Mouse (Mus musculus) cerebellum, postnatal 10 days (tissue): ENCODE measurements around the gene Leng9.
"Not testable (repeated sequence)": the region's sequence is repeated elsewhere in the genome, so short reads cannot be mapped to it uniquely, and the experiment has no call there.

Experiments
- DNase-seq, 2 experiments: peaks; one replicate each; pipeline ENCODE4 v3.0.0; 2021; ENCODE audit warnings: mixed read lengths in 2 of 2

Leng9 gene

DNA sequence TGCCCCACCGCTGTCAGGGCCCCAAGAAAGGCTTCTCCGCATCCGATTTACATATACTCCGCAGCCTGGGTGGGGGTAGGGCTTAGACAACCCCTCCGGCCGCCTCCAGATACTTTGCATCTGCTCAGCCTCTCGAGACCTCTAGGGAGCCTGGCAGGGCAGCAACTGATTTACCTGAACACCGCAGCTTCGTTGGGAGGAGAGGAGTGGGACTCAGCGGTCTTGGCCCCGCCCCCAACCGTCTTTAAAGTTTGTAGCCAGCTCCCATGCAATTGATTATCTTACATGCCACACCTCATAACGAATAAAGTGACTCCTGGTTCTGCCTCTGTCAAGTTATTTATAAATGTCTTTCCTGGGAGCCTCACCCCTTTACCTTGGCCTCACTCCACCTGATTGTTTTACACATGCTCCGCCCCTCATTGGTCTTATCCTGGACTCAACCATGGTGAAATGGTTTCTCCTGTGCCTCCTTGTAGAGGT lies at the start of gene Leng9:
Gene Leng9 (minus strand): TSS at position 316 of the 483 bp plus-strand sequence.
- peak; percentile 64 to 65 for DNase-seq

DNA sequence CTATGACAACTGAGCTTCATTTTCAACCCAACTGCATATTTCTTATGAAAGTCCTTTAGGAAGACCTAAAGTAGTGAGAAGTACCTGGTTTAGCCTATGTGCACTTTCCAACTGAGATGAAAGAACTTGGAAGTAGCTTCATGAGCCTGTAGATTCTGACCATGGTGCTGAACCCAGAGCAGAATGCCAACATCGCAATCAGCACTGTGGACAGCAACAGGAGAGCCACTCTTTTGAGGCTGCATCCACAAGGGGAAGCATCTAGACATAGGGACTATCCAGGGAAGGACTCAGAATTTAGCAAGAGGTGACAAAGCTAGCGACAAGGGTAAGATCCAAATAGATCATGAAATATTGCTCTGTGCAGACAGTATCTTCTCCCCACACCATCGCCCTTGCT lies 28.3 kb upstream of the Leng9 start:
- no peak for DNase-seq

DNA sequence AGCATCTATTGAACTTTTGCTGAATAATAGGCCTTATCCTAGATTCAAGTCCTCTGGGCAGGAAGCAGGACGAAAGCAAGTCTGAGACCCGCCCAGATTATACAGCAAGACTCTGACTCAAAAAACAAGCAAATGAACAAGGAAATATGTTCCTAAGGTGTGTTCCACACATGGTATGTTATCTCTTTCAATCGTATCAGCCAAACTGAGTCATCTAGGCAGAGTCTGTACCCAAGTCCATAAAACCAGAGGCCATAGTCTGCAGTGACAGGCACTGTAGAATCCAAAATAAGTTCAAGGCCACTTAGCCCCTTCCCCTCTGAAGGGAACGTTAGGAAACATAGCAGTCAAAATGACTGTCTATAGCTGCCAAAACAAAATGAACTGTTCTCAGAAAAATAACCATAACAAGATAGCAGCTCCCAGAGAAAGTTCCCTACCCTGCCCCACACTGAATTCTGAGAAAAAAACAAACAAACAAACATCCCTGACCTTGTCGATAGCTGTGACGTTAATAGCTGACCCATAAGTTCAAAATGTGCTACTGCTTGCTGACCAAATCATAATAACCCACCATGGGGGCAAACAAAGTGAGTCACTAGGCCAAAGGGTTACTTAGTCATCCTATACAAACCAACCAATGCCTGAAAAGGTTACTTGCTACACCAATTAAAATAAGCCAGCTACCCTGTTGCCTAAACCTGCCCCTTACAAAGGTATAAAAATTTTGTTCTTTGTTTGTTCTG lies 20.2 kb upstream of the Leng9 start:
- no peak for DNase-seq

DNA sequence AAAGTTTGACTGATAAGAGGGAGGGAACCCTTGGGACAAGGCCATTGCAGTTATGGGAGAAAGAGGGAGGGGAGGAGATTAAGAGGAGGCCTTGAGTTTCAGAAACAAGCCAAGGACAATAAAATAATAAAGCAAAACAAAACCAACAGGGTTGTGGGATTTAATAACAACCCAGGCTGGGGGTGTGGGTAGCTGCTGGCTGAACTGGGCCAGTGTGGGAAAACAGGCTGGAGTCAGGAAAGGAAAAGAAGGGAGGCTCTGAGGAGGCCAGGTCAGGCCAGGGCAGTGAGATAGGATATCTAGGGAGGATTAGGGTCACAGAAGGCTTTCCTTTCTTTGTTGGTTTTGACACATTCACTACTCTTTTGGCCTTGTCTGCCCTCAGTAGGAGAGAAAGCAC lies 16.9 kb upstream of the Leng9 start:
- no peak for DNase-seq

DNA sequence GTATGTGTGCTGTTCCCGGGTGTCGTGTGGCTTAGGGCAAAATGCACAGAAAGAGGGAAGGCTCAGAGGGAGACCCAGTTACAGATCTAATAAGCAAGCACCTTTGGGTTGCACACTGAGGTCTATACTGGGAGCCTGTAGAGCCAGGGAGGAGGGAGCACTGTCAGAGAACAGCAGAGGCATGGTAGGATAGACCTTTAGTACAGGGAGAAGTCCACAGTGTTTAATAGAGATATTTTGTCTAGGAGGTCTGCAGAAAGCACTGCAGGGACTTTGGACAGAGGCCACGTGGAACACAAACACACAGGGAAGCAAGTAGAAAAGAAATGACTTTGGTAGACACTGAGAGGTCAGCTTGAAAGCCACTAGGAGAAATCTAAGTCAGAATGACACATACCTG lies 15.1 kb upstream of the Leng9 start:
- DNase-seq = no peak

DNA sequence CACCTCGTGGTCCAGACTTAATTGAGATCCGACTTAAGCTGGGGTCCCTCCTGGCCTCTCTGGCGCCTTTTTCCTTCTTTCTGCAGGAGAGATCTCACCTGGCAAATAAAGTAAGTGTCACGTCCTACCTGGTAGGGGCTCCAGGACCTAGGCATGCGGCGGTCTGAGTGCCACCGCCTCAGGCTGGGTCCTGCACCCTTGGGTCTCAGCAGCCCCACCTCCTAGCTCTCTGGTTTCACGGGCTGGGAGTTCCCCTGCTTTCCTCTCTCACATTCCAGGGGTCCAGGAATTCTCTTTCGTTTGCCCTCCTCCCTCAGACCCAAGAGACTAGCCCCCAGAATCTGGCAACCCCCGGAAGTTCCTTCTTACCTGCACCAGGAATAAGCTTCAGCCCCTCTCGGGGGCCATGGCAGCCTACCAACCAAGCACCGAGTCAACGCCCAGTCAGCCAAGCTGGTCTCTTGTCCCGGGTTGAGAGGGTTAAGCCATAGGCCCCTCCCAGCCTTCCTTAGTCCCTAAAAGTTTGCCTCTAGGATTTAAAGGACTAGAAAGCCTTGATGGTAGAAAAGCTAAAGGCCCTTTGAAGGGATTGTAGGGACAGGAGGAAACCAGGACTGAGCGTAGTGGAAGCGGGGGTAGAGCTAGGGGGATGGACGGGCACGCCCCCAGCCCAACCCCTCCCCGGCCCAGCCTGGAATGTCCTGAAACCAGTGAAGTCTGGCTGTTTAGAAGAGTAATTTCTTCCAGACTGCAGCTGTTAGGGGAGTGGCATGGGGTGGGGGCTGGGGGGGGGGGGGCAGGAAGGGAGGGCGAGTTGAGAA lies 14.1 kb upstream of the Leng9 start, which contains the start of gene Cdc42ep5:
Gene Cdc42ep5 (minus strand): TSS at position 771 of the 821 bp plus-strand sequence.
- no peak for DNase-seq

DNA sequence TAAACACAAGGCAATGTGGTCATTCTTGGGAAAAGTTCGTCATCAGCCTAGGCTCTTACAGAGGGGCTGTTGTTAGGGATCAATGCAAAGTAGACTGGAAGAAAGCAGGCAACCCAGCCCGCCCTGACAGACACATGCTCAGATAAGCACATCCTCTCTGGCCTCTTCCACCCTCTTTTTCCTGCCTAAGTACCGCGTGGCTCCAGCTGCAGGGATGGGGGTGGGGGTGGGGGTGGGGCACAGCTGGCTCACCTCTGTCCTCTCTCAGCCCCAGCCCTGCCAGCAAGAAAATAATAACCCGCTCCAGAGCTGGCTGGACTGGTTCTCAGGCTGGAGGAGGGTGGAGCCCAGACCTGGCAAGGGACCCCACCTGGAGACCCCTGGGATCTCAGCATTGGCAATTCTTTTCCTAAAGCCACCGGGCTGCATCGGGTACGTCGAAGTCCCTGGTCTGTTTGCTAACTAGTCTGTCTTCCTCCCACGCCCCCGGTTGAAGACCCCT lies 13.4 kb upstream of the Leng9 start:
- no peak for DNase-seq

DNA sequence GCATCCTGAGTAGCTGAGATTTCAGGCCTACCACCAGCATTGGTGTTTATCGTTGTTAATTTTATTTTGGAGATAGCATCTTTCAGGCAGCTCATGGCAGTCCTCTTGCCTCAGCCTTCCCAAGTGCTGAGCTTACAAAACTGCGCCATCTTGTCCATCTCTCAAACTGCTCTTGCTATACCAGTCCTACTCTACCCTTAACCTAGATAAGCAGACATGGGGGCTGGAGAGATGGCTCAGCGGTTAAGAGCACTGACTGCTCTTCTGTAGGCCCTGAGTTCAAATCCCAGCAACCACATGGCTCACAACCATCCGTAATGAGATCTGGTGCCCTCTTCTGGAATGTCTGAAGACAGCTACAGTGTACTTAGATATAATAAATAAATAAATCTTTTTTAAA lies 11.4 kb upstream of the Leng9 start:
- not testable (repeated sequence) for DNase-seq

DNA sequence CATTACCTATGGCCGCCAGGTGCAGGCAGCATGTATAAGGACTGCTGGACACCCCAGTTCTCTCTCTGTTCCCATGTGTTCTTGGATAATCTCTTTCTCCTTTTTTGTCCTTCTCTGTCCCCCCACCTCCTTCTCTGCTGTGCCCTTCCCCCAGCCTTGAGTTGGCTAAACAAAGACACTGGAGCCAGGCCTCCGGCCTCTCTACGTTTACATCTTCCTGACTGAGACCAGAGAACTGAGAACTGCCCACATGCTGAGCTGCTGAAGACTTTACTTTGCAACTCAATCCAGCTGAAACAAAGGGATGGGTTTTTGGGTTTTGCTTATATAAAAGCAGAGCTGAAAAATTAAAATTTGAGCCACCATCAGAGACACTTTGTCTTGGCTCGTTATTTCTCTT lies 4.8 kb upstream of the Leng9 start:
- DNase-seq = no peak

DNA sequence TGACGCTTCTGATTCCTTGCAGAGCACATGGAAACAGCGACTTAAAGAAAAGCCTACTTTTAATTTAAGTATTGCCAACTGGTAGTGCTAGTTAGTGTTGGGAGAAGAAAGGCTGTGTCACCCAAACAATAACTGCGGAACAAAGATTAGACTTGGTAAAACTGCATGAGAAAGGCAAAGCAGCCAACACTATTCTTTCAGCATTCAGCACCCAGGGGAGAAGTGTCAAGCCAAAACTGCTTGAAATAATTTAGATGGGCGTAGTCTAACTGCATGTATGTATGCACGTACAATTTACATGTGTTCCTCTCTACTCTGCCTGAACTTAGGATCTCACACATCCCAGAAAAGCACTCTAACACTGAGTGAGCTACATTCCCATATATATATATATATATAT lies 4.2 kb upstream of the Leng9 start:
- no peak for DNase-seq

DNA sequence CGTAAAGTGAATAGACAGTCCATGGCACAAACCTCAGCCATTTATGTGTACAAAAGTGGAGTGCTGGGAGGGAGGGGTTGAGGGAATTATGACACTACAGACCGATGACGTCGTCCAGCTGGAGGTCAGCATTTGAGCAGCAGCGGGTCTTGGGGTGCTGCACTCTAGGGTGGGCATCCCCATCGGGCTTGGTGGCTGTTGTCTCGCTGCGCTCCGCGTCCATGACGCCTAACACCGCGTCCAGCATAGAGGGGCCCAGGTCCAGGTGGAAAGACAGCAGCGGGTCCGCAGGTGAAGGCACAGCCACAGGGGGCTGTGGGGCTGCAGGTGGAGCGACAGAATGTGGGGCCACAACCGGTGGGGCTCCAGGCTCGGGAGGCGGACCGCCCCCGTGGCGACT lies 1.1 kb upstream of the Leng9 start:
- peak in 1 of 2 experiments; percentile 51 for DNase-seq

DNA sequence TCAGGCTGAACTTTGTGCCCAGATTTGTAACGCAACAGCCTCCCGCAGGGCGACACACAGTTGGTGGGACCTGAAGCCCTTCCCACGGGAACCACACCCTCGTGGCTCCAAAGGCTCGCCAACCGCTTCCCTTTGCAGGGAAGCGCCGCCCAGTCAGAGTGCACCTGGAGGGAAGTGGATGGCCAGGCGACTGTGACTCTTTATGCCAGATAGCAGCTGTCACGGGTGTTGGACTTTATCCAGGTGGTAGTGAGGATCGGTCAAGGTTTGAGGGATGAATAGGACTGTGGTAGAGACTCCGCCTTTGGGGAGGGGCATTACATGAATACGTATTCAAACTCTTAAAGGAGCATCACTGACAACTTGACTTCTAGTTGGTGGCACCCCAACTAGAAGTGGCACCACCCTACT lies 642 bp upstream of the Leng9 start:
- peak; percentile 80 to 87 for DNase-seq

DNA sequence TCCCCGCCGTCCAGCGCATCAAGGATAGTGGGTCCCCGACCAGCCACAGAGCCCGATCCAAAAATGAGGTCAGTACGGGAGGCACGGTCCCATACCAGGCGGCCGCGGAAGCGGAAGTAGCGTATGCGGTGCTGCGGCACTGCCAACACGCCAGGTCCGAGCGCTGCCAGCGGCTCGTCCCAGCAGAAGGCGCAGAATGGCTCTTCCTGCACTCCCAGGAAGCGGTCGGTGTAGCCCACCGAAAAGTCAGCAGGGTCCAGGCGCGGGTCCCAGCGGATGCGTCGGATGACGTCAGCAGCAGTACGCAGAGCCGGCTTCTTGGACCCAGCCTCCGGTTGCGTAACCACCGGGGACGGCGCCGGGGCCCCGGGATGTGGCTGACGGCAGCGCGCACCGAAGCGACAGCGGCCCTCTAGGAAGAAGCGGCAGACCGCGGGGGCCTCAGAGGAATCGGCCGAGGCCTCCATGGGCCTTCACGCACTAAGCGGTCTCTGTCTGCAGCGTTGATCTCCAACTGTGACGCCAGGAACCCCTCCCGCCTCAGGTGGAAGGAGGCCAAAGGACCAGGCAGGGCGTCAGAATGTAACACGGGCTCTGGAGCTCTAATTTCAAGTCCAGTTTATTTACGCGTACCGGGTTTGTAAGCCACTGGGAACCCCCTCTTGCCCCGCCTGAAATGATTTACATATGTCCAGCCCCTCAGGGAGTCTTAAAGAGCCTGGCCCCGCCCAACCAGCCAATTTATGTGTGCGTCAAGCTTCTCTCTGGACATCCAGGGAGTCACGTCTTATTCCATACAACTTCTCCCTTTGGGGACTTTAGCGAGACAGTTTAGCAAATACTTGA lies 742 bp downstream of the Leng9 start:
- DNase-seq = peak; percentile 93

DNA sequence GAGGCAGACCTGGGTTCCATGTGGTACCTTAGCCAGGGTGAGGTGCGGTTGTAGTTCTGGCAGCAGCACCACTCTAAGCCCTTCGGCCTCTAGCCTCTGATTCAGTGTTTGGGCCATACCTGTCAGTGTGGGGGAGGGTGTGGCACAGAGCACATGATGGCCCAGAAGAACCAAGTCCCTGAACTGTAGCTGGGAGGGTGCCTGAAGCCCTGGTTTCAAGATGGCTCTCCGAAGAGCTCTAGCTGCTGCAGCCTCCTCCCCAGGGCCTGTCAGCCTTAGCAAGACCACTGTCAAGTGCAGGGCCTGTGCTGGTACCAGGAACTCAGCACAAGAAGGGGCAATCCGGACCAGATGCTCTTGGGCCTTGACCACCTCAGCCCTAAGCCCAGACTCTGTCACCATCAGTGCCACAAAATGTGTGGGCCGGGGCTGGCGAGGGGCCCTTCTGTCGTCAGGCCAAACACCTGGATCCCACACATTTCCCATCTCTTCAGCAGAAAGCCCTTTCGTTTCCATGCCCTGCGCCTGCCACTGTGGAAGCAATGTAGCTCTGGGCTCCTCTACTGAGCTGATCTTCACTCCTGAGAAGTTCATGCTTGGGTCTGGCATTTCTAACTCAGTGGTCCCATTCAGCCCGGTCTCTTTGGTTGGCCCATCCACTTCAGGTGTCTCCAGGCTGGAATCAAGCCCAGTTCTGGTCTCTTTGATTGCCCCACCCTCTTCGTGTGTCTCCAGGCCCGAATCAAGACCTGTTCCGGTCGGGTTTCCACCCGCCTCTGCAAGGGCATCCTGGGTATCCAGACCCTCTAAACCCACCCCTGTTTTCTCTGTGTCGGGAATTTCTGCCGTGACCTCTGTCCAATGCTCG lies 1.6 kb downstream of the Leng9 start:
- DNase-seq = peak in 1 of 2 experiments; percentile 54

DNA sequence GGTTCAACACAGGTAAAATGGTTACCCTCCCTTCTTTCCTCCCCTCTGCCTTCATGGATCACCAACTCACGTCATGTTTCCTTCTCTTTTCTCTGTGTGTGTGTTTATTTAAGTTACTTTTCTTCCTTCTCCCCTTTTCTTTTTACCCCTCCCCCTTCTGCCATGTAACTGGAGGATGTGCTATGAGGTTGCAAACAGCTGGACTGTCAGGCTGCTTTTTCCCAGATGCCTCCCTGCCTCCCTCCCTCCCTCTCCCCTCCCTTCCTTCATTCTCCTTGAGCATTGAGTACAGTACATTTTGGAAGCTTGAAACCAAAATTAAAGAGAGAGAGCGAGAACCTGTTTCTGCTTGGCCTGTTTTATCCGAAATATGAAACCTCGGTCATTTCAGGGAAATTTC lies 2.3 kb downstream of the Leng9 start:
- no peak for DNase-seq

DNA sequence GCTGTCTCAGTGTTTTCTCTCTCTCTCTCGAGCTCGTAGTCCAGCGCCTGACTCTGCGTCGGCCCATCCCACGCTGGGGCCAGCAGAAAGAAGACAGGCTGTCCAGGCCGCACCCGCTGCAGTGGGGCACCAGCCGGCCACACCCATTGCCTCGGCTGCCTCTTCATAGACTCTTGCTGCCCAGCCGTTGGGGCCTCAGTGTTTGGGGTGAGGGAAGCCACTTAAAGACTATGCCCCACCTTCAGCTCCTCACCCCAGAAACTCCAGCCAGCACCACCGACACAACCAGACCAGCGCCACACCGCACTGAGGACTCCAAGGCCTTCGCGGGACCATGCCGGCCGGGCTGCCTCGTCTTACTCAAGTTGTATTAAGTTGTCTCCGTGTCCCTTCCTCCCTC lies 2.8 kb downstream of the Leng9 start:
- peak in 1 of 2 experiments; percentile 19 for DNase-seq

DNA sequence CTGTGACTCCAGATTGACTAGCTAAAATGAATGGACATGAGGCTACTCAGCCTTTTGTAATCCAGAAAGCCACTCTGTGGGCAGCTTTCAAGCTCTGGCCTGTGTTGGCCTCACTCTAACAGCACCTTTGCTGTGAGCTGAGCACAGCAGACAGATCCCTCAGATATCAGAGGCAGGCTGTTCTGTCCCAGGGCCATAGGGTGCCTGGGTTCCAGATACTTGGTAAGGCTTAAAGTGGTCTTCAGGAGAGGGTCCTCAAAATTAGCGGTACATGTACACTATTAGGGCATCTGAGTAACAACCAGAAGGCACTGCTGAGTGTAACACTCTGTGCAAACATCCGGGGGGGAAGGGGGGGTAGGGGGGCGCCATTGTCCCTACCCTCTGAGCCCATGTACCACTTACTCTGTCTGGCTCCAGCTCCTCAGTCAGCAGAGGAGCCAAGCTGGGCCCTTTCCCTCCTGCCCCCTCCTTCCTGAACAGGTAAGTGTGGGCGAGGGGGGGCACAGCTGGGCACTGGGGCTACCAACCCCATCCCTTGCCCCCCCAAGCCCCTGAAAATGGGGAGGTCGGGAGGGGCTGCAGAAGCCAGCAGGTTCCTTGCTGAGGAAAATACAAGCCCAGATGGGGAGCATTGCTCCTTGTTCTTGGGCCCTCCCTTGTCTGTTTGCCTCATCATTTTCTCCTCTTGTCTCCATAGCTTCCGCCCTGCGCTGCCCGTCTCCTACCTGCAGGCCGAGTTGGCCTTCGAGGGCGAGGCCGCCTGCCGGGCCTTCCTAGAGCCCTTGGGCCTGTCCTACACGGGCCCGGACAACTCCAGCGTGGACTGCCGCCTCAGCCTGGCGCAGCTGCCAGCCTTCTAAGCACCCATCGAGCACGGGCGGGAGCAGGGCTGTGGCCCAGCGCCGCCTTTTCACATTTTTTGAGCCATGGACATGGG lies 3.7 kb downstream of the Leng9 start:
- peak; percentile 17 to 26 for DNase-seq

DNA sequence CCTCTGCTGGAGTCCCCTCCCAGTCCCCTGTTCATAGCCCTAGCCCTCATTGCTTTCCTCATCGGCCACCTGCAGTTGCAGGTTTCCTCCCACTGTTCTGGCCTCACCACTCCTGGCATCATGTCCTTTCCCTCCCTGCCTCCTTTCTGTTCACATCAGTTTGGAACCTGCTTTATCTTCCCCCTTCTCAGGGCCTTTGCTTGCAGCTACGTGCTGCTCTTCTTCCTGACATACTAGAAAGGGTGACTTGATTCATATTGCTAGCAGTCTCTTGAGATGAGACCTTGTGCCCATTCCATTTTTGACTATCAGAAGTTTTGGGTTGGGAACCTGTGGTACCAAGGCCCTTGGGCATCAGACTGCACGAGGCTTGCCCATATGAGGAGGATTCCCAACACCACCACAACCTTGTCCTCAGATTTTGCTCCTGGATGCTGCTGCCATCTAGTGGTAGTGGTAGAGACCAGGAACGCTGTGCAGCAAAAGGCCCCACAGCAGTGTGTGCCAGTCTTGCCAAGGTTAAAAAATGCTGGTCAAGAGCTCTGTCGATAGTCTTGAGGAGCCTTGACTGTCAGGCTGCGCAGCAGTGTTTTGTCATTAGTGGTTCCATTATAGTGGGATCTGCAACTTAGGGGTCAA lies 4.5 kb downstream of the Leng9 start:
- peak; percentile 75 to 80 for DNase-seq

DNA sequence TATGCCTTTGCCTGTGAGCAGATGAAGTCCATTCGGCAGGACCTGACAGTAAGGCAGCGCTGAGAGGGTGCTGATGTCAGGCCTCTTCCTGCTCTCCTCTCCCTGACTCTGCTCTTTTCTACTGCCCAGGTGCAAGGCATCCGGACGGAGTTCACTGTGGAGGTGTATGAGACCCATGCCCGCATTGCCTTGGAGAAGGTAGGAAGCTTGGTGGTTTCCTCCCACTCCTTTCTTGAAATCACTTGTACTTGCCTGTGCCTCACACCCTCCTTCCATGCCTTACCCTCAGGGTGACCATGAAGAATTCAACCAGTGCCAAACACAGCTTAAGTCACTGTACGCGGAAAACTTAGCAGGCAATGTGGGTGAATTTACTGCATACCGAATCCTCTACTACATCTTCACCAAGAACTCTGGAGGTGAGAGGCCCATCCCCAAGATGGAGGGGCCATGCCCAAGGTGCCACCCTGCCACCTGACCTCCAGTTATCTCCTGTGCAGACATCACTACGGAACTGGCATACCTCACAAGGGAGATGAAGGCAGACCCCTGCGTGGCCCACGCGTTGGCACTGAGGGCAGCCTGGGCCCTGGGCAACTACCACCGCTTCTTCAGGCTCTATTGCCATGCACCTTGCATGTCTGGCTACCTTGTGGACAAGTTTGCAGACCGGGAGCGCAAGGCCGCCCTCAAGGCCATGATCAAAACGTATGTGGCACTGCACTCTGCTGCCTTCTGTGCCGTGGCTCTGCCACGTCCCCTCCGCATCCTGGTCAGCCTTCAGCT lies 5.2 kb downstream of the Leng9 start:
- peak; percentile 6 to 11 for DNase-seq
